Mouse (Mus musculus) layer of hippocampus, adult 8-10 months (tissue): Measurements from ENCODE around the gene Kat6b. TPM values are rescaled to one million over a fixed set of nuclear protein-coding genes. Genes with fewer than 3 reads are reported as not detected.
A peak's percentile ranks its signal among the peaks of the same experiment; 100 is the strongest.

Experiments
- DNase-seq, 2 experiments: peaks; one replicate each; pipeline ENCODE4 v3.0.0; 2022; ENCODE audit warnings: low spot score in 2 of 2
- total RNA-seq, 4 experiments: library from RNA; stranded (reverse); gene quantifications; 2 replicates each; pipeline ENCODE4 v1.2.4; 2022

Gene Kat6b
- total RNA-seq, 4 experiments from 2014 or later: 102 to 111 (median 107) TPM

DNA sequence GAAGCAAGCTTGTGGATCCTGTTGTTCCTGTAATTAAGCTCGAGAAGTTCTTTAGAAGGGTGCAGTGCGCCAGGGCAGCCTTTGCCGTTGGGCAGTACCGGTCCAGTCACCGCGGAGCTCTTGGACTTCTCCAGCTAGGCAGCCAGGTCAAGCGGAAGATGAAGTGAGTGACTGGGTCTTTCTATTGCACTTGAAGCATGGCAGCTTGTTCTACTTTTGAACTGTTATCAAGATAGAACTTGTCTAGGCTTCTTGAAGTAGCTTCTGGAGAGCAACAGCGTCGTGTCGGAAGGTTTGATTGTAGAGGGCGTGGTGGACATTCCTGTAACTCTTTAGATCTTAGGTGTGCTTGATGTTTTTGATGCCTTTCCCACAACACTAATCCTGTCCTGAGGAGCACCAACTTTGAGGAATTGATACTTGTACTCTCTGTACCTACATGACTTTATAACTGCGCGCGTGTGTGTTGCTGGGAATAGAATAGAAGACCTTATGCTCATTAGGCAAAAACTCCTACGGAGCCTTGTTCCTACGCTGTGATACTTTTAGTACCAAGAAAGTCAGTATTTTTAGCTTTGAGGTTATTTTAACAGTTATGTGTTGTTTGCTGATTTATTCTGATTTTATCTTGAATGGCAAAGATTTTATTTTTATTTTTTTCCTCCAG is 41.2 kb downstream of the Kat6b start:
- no peak for DNase-seq

DNA sequence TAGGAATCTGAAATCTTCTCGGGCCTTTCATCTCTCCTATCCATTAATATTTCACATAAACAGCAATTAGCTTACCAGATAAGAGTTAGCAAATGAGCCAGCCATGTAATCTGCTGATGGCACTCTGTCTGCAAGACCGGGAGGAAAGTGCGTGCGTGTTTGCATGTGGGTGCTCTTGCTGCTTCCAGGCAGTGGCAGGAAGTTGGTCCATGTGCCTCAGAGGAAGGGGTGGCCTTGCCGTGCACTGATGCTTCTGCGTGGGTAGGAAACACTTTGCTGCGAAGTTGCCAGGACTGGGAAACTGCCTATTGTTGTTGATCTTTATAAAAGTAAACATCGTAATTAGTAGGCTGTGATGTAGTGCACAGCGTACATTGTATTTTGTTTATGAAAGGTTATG is 42.0 kb downstream of the Kat6b start:
- DNase-seq: no peak

DNA sequence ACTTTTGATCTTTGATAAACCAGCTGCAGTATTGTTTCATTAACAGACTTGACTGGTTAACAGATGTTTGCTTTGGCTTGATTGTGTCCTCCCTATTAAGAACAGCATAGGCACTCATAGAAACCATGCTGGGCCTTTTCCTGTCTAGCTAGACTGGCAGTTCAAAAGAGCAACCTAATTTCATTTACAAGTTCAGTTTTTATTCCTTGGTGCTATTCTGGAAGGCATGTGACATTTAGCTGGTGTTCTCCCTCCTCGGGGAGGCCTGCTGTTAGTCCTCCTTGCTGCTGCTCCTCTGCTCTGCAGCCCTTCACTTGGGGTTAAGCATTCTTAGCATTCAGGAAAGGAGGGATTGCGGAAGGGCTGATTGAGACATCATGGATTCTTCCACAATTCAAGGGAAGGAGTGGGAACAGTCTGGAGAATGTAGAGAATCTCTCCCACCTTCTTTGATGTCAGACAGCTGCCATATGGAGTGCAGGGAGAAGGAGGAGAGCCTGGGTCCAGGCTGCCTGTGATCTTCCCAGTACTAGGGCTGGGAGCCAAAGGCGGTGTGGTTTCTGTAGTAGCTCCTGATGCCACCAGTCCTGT is 42.7 kb downstream of the Kat6b start:
- DNase-seq: peak; percentile 46 to 49

DNA sequence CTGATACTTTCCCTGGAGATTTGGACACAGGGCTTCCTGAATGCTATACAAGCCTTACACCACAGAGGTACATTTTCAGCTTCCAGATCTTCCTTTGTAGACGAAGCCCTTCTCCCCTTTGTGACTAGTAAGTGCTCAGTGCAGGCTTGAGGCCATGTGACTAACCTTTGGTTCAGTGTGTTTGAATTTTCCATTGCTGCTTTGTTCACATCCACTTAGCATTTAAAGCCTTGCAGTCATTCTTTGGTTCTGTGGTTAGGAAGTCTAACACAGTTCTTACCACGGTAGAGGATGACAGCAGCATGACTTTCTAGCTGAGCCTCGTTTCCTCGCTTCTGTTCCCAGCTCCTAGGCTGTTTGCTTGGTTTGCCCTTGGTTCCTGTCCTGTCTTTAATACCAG is 44.4 kb downstream of the Kat6b start:
- DNase-seq: no peak

DNA sequence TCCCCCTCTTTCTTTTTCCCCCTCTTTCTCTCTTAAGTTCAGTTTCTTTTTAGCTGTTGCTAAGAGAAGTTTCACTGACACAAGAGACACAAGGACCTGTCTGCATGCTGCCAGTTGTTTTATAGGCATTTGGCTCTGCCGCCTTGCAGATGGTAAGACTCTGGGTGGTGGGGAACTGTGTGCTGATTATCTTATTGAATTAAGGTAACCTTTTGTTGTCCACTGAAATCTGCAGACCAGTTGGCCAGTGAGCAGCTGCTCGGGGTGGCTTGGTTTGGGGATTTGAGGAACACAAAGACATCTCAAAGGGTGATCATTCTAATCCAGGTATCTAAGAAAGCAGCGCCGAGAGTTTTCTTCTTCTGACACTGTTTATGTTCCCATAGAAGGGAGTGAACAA is 52.3 kb downstream of the Kat6b start:
- DNase-seq: no peak

GRCm38 (mm10) chr14:21534066-21534465 is 52.8 kb downstream of the Kat6b start:
- no peak for DNase-seq

DNA sequence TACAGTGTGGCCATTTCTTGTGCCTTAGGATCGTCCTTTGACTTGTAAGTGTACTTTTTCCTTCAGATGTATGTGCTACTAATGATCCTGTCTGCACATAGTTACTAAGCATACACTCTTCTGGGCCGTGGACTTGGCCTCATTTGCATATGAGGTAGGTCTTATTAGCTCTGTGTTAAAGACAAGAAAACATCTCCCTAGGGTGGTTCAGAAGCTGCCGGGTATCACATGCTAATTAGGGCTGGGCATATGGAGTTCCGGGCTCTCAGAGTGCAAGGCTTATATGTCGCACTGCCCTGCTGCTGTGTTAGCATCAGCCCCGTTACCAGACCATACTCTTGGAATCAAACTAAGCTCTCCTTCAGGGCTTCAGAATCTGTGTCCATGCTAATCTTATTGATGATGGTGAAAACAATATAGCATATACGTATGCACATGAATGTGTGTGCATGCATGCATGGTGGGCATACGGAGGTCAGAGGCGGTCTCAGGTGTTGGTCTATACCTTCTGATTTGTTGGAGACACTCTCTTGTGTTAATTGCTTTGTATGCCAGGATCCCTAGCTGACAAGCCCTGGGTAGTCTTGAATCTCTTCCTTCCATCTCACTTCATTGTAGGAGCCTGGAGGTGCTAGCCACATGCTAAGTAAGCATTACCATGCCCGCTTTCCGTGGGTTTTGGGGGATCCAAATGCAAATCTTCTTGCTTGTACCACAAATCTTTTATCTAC is 53.5 kb downstream of the Kat6b start:
- DNase-seq: no peak

GRCm38 (mm10) chr14:21536485-21537181 is 55.4 kb downstream of the Kat6b start:
- no peak for DNase-seq

DNA sequence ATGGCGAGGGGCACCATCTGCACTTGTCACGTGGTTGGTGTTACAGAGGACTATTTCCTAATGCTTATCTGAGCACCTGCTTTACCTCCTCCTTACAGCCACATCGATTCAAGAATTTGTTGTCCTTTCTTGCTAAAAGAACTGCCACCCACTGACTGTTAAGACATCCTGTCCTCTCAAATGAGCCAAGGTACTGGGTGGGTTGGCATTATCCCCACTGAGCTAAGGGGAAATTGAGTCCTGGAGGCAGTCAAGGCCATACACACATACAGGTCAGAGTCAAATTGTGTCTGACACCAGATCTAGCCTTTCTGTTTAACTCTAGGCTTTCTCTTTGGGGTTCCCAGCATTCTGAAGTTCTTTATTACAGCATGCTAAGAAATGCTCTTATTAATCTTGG is 56.6 kb downstream of the Kat6b start:
- DNase-seq: no peak

- DNase-seq: no peak
Observed at GRCm38 (mm10) chr14:21539731-21540130, 58.5 kb downstream of the Kat6b start.

DNA sequence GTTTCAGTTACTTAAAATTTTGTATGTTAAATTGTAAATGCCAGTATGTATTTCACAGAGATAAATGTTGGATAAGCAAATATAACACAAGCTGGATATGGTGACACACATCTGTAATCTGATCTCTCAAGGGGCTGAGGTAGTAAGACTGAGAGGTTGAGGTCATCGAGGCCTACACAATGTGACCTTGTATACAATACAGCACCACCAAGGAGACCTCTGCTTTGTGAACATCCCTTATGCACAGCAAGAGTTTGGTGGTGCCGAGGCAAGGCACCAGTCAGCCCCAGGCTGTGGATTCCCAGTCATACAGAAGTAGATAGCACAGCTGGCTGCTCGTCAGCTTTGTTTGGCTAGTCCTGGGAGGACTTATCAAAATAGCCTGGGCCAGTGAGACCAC is 59.1 kb downstream of the Kat6b start:
- no peak for DNase-seq

DNA sequence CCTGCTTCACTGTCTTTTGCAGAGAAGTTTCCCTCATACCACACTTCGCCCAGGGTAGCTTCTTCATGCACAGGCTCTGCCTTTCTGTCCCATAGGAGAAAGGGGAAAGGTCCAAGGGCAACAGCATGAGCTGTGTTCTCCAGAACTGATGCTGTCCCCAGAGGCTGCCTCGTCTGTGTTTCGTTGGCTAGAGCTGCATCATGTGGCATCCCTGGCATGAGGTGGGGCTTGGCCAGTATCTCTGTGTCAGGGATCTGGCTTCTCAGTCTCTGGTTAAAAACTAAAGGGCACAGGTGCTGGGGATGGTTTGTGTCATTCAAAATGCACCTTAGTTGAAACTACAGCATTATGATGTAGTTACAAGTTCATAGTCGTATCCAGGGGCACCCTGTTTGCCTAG is 64.3 kb downstream of the Kat6b start:
- DNase-seq: no peak

DNA sequence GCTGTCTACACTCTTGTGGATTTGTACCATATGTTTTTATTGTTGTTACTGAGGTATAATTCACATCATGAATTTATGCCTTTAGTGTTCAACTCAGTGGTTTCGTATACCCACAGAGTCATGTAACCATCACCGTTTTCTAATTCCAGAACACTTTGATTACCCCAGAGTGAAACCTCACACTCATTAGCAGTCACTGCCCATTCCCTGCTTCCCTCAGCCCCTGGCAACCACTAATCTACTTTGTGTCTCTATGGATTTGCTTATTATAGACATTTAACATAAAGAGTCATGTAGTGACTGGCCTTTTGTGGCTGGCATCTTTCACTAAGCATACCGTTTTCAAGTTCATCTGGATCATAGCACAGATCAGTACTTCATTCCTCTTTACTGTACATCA is 65.1 kb downstream of the Kat6b start:
- no peak for DNase-seq

DNA sequence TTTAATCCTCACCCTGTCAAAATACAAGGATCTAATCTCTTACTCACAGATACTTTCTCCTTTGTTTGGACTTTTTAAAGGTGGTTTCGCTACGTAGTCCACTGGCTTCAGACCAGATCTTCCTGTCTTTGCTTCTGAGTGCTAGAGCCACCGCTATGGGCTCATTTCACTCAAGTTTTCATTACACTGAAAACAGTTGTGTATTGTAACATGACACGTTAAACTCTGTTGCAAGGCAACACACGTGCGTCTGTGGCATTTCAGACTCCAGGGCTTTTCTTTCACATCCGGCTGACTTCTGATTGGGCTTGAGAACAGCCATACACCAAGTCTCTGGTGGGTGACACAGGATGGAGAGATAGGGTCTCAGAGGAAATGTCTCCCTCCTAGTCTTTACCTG is 66.1 kb downstream of the Kat6b start:
- no peak for DNase-seq

- no peak for DNase-seq
Observed at GRCm38 (mm10) chr14:21547965-21548364, 66.7 kb downstream of the Kat6b start.

- DNase-seq: no peak
Observed at GRCm38 (mm10) chr14:21548952-21549607, 67.8 kb downstream of the Kat6b start.

GRCm38 (mm10) chr14:21549608-21550115 is 68.4 kb downstream of the Kat6b start:
- no peak for DNase-seq

GRCm38 (mm10) chr14:21550576-21550975 is 69.3 kb downstream of the Kat6b start:
- DNase-seq: no peak

DNA sequence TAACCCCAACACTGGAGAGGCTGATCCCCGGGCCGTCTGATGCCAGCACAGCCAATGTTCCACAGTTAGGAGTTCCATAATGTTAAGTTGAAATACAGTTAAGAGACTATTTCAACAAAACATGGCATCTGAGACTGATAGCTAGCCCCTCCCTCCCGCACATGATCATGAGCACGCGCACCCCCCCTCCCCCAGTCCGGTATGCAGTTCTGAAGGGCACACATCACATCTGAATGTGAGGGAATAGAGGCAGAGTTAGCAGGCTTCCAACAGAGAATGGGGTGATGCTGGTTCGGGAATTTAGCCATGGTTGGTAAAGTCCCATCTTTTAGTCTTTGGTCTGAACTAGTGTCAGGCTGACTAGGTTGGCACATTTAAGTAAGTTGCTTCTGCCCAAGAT is 70.4 kb downstream of the Kat6b start:
- no peak for DNase-seq

- no peak for DNase-seq
Observed at GRCm38 (mm10) chr14:21552958-21553357, 71.7 kb downstream of the Kat6b start.

DNA sequence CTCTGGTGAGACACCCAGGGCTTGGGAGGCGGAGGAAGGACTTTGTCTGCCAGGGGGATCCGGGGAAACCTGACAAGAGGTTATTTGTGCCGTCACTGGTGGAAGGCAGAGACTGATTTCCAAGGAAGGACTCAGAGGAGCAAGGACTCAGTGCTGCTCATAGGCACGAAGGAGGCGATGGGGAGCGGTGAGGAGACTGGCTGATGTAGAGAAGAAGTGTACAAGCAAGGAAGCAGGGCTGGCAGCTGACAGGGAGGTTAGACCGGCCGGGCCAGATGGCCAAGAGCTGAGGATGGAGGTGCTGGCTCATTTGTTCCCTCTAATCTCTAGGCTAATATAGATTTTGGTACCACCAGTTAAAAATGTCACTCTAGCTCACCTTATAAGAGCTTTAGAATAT is 72.8 kb downstream of the Kat6b start:
- DNase-seq: no peak
